Mouse (Mus musculus): ENCODE measurements around the gene Bmp3. TPM values are rescaled to one million over a fixed set of nuclear protein-coding genes. Genes with fewer than 3 reads are reported as not detected.

Bmp3 gene
- polyA plus RNA-seq (2012; rRNA removed; ENCODE audit: low replicate concordance): 7.2 and 12.7 TPM in 2 replicates

DNA sequence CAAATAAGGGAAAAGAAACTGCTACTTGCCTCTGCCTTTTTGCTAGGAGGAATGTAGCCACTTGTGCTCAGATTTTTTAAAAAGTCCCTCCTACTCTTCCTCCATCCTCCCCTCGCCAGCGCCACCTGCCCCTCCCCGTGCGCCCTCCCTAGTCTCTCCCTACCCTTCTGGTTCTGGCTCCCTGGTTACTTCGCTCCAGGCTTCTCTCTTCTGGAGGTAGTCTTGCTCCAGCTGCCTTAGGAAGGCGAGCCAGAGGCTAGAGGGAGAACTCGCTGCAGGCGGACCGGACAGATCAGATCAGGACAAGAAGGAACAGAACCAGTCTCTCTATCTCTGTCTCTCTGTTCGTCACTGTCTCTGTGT, at the start of gene Bmp3:
Gene Bmp3, plus strand, starts transcription at position 152 of the 363 bp plus-strand sequence.

Other genes with a start within 250 kb of the Bmp3 start
- 0.20 and 0.66 TPM in 2 replicates for gene Prkg2, start 182.9 kb downstream of the Bmp3 start, polyA plus RNA-seq (2012; rRNA removed; ENCODE audit: low replicate concordance)

Data from mammary gland, adult 2 months (tissue).